Mouse (Mus musculus): ENCODE measurements around the gene Hip1. TPM values are rescaled to one million over a fixed set of nuclear protein-coding genes. Genes with fewer than 3 reads are reported as not detected.

Hip1 gene
- polyA plus RNA-seq (2014; fragmentation: Nextera tagmentation; extraction: Ambion mirVana): 49.0 and 52.4 TPM in 2 replicates

GRCm38 (mm10) chr5:135544865-135545797 lies at the start of gene Hip1:
Hip1 (minus strand) TSS chr5:135545120.
- Histone ChIP-seq H3K36me3 (ENCODE audit: control insufficient read depth, insufficient read depth, low read length) (no peaks in the 10 kb centered on the region), H3K9me3 (ENCODE audit: control insufficient read depth, low read length) (no peaks in the 10 kb centered on the region), H3K27me3 (ENCODE audit: control insufficient read depth, insufficient read depth, low read length) (no peaks in the 10 kb centered on the region), H3K4me3 (ENCODE audit: low read depth, low read length) (peak within 1 kb of the TSS; percentile 78), H3K4me2 (ENCODE audit: low read depth, low read length) (peak within 1 kb of the TSS; percentile 91), H3K9ac (replicated peaks; ENCODE audit: low read depth, low read length) (peak within 1 kb of the TSS; percentile 73), H3K27ac (ENCODE audit: low read depth, low read length) (peak within 1 kb of the TSS; percentile 64), H3K4me1 (ENCODE audit: control insufficient read depth, insufficient read depth, low read length) (peaks cover 8% of the 10 kb centered on the region; the same call in 1 of the 2 replicates)
- ATAC-seq (ENCODE audit: low read depth): peak; percentile 99
- under 1% methylated on average over 46 of the region's 46 CpGs for WGBS

- 81% methylated on average over 10 of the region's 12 CpGs for WGBS
Observed at GRCm38 (mm10) chr5:135589996-135590784, 45.3 kb upstream of the Hip1 start.

GRCm38 (mm10) chr5:135587764-135588163 lies 42.8 kb upstream of the Hip1 start:
- Histone ChIP-seq H3K9ac (replicated peaks; ENCODE audit: low read depth, low read length) (no peak overlapping the region), H3K4me1 (ENCODE audit: control insufficient read depth, insufficient read depth, low read length) (no peaks in the 10 kb centered on the region), H3K4me2 (ENCODE audit: low read depth, low read length) (no peak overlapping the region), H3K36me3 (ENCODE audit: control insufficient read depth, insufficient read depth, low read length) (no peaks in the 10 kb centered on the region), H3K4me3 (ENCODE audit: low read depth, low read length) (no peak overlapping the region), H3K27ac (ENCODE audit: low read depth, low read length) (no peak overlapping the region), H3K27me3 (ENCODE audit: control insufficient read depth, insufficient read depth, low read length) (no peaks in the 10 kb centered on the region), H3K9me3 (ENCODE audit: control insufficient read depth, low read length) (no peaks in the 10 kb centered on the region; the same call in 1 of the 2 replicates)
- ATAC-seq (ENCODE audit: low read depth): no peak
- 90% methylated on average over 4 of the region's 4 CpGs for WGBS

More at GRCm38 (mm10) chr5:135589996-135590784, 45.3 kb upstream of the Hip1 start:
- Histone ChIP-seq H3K27me3 (ENCODE audit: control insufficient read depth, insufficient read depth, low read length) (no peaks in the 10 kb centered on the region), H3K4me3 (ENCODE audit: low read depth, low read length) (no peak overlapping the region), H3K4me2 (ENCODE audit: low read depth, low read length) (no peak overlapping the region), H3K27ac (ENCODE audit: low read depth, low read length) (no peak overlapping the region), H3K36me3 (ENCODE audit: control insufficient read depth, insufficient read depth, low read length) (no peaks in the 10 kb centered on the region), H3K4me1 (ENCODE audit: control insufficient read depth, insufficient read depth, low read length) (no peaks in the 10 kb centered on the region), H3K9ac (replicated peaks; ENCODE audit: low read depth, low read length) (no peak overlapping the region), H3K9me3 (ENCODE audit: control insufficient read depth, low read length) (no peaks in the 10 kb centered on the region; the same call in 1 of the 2 replicates)
- no peak for ATAC-seq (ENCODE audit: low read depth)

- H3K36me3 ChIP-seq (ENCODE audit: control insufficient read depth, insufficient read depth, low read length): no peaks in the 10 kb centered on the region
- ATAC-seq (ENCODE audit: low read depth): no peak
- no peaks in the 10 kb centered on the region for H3K27me3 ChIP-seq (ENCODE audit: control insufficient read depth, insufficient read depth, low read length)
- H3K9me3 ChIP-seq (ENCODE audit: control insufficient read depth, low read length): no peaks in the 10 kb centered on the region
- no peak overlapping the region for H3K9ac ChIP-seq (replicated peaks; ENCODE audit: low read depth, low read length)
- H3K4me1 ChIP-seq (ENCODE audit: control insufficient read depth, insufficient read depth, low read length): no peaks in the 10 kb centered on the region
- WGBS: 90% methylated on average over 8 of the region's 8 CpGs
- no peak overlapping the region for H3K27ac ChIP-seq (ENCODE audit: low read depth, low read length)
- H3K4me3 ChIP-seq (ENCODE audit: low read depth, low read length): no peak overlapping the region
- H3K4me2 ChIP-seq (ENCODE audit: low read depth, low read length): no peak overlapping the region
Observed at GRCm38 (mm10) chr5:135585691-135586090, 40.8 kb upstream of the Hip1 start.

- no peaks in the 10 kb centered on the region for H3K27me3 ChIP-seq (ENCODE audit: control insufficient read depth, insufficient read depth, low read length)
- H3K27ac ChIP-seq (ENCODE audit: low read depth, low read length): no peak overlapping the region
- no peak overlapping the region for H3K4me2 ChIP-seq (ENCODE audit: low read depth, low read length)
- H3K9me3 ChIP-seq (ENCODE audit: control insufficient read depth, low read length): no peaks in the 10 kb centered on the region
- no peak for ATAC-seq (ENCODE audit: low read depth)
- 86% methylated on average over 4 of the region's 4 CpGs for whole genome bisulfite sequencing
- no peak overlapping the region for H3K4me3 ChIP-seq (ENCODE audit: low read depth, low read length)
- no peaks in the 10 kb centered on the region for H3K36me3 ChIP-seq (ENCODE audit: control insufficient read depth, insufficient read depth, low read length)
- H3K4me1 ChIP-seq (ENCODE audit: control insufficient read depth, insufficient read depth, low read length): no peaks in the 10 kb centered on the region
- H3K9ac ChIP-seq (replicated peaks; ENCODE audit: low read depth, low read length): no peak overlapping the region
Observed at GRCm38 (mm10) chr5:135582330-135582729, 37.4 kb upstream of the Hip1 start.

- Histone ChIP-seq H3K4me2 (ENCODE audit: low read depth, low read length) (no peak overlapping the region), H3K4me3 (ENCODE audit: low read depth, low read length) (no peak overlapping the region), H3K27ac (ENCODE audit: low read depth, low read length) (no peak overlapping the region), H3K9me3 (ENCODE audit: control insufficient read depth, low read length) (no peaks in the 10 kb centered on the region), H3K4me1 (ENCODE audit: control insufficient read depth, insufficient read depth, low read length) (no peaks in the 10 kb centered on the region), H3K27me3 (ENCODE audit: control insufficient read depth, insufficient read depth, low read length) (no peaks in the 10 kb centered on the region), H3K9ac (replicated peaks; ENCODE audit: low read depth, low read length) (no peak overlapping the region), H3K36me3 (ENCODE audit: control insufficient read depth, insufficient read depth, low read length) (no peaks in the 10 kb centered on the region)
- WGBS: 85% methylated on average over 10 of the region's 10 CpGs
- ATAC-seq (ENCODE audit: low read depth): no peak
Observed at GRCm38 (mm10) chr5:135579331-135579751, 34.4 kb upstream of the Hip1 start.

- no peak overlapping the region for H3K4me3 ChIP-seq (ENCODE audit: low read depth, low read length)
- no peaks in the 10 kb centered on the region for H3K9me3 ChIP-seq (ENCODE audit: control insufficient read depth, low read length)
- WGBS: 65% methylated on average over 4 of the region's 4 CpGs
- H3K9ac ChIP-seq (replicated peaks; ENCODE audit: low read depth, low read length): no peak overlapping the region
- H3K36me3 ChIP-seq (ENCODE audit: control insufficient read depth, insufficient read depth, low read length): no peaks in the 10 kb centered on the region
- no peak for ATAC-seq (ENCODE audit: low read depth)
- no peaks in the 10 kb centered on the region for H3K4me1 ChIP-seq (ENCODE audit: control insufficient read depth, insufficient read depth, low read length)
- H3K27ac ChIP-seq (ENCODE audit: low read depth, low read length): no peak overlapping the region
- no peak overlapping the region for H3K4me2 ChIP-seq (ENCODE audit: low read depth, low read length)
- H3K27me3 ChIP-seq (ENCODE audit: control insufficient read depth, insufficient read depth, low read length): no peaks in the 10 kb centered on the region
Observed at GRCm38 (mm10) chr5:135576055-135576454, 31.1 kb upstream of the Hip1 start.

GRCm38 (mm10) chr5:135573006-135573405 lies 28.1 kb upstream of the Hip1 start, which contains the start of gene Ccl24:
Ccl24 (minus strand) TSS chr5:135573049.
- WGBS: 89% methylated on average over 6 of the region's 6 CpGs
- no peak within 1 kb of the TSS for H3K4me3 ChIP-seq (ENCODE audit: low read depth, low read length)
- H3K4me2 ChIP-seq (ENCODE audit: low read depth, low read length): no peak within 1 kb of the TSS
- ATAC-seq (ENCODE audit: low read depth): no peak
- H3K4me1 ChIP-seq (ENCODE audit: control insufficient read depth, insufficient read depth, low read length): no peaks in the 10 kb centered on the region
- no peaks in the 10 kb centered on the region for H3K27me3 ChIP-seq (ENCODE audit: control insufficient read depth, insufficient read depth, low read length)
- H3K36me3 ChIP-seq (ENCODE audit: control insufficient read depth, insufficient read depth, low read length): no peaks in the 10 kb centered on the region
- H3K9me3 ChIP-seq (ENCODE audit: control insufficient read depth, low read length): no peaks in the 10 kb centered on the region
- H3K27ac ChIP-seq (ENCODE audit: low read depth, low read length): no peak within 1 kb of the TSS
- no peak within 1 kb of the TSS for H3K9ac ChIP-seq (replicated peaks; ENCODE audit: low read depth, low read length)

All from neural tube, embryonic 14.5 days (tissue).